Mouse (Mus musculus) cerebellum, adult 9-10 months (tissue): ENCODE data around the gene Sec23ip.

Experiments used
- DNase-seq: peaks from one replicate; pipeline ENCODE4 v3.0.0; 2022

The Sec23ip gene

DNA sequence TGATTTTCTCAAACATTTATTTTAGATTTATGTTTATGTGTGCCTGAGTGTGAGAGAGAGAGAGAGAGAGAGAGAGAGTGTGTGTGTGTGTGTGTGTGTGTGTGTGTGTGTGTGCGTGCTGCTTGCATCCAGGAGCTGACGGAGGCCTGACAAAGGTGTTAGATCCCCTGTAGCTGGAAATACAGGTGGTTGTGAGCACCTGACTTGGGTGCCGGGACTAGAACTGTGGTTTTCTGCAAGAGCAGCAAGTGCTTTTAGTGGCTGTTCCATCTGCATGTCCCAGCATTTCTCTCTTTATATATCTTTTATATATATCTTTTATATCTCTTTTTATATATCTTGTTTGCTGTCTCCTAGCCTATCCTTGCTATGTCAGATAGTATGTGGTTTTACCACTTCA is 37.1 kb downstream of the Sec23ip start:
- DNase-seq = no peak

DNA sequence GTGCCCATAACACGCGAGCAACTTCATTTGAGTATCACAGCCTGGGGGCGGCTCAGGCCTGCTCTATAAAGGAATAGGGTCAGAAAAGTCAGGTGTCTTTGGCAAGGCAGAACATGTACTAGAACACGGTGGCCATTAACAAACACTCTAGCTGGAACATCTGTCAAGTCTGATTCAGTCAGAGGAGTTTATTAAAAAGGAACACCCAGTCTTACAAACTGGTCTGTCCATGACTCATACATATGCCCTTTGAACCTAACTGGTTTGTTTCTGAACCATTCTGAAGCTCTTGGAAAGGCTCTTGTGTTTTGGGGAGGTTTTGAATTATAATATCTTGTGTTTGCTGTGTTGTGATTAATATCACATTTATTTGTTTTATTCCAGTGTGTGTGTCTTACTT is 45.3 kb downstream of the Sec23ip start:
- no peak for DNase-seq

DNA sequence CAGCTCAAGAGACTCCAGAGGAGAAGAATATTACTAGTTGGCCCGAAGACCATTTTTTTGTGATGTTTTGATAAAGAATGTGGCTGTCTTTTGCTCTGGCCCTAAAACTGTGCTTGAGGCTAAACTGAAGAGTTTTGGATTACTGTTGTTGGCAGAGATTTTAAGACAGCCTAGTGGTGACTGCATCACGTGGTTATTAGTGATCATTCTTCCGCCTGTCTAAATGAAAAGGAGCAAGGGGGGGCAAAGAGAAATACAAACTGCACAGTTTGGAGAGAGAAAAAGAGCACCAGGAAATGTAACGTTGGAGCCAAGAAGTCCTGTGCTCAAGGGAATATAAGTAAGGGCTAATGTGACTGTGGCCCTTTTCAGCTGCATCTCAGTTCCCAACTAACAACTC is 48.7 kb downstream of the Sec23ip start:
- DNase-seq = no peak

DNA sequence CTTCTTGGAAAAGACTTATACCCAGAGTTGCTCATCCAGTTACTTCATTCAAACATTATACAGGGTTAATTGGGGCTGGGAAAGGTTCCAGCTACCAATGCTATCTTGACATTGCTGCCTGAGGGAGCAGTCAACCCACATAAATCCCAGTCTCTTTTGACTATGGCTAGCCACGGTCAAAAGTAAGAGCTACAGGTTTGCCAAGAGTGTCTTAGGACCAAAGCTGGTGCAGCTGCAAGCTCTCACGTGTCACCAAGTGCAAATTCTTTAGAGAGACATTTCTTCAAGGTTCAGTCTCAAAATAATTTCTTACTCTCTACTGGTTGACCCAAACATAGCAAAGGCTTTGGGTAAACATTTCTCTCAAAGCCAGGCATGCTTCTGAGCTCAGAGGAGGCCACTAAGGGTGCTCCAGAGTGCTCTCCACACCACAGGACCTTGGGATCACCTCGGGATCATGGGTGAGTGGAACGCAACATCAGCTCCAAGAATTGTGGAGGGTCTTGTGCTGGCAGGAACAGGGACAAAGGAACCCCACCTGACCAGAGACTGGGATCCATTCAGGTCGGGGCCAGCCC is 80.3 kb downstream of the Sec23ip start:
- DNase-seq = no peak

DNA sequence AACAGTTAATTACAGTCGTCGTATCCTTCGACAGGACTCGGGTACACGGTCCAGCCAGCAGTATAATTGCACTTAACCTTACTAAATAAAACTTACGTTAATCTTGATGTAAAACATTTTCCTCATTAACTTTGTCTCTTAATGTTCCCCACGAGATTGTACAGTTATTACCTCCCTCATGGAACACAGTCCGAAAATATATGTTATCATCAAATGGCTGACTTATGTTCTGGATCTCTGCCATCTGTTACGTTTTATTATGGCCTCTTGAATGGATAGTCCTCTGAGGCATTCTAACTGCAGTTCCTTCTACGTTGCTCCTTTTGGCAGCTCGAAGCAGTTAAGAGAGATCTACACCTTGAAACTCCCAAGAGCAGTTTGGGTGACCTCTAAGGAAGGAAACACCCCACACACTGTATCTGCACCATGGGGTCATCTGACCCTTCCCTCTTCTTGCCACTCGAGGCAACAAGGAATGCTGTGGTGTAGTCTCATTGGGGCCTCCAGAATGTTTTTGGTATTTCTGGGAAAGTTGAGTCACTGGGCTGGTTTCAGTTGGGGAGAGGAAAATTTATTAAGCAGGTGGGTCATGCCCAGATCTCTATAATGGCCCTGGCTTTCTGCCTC is 87.8 kb downstream of the Sec23ip start:
- DNase-seq = no peak

DNA sequence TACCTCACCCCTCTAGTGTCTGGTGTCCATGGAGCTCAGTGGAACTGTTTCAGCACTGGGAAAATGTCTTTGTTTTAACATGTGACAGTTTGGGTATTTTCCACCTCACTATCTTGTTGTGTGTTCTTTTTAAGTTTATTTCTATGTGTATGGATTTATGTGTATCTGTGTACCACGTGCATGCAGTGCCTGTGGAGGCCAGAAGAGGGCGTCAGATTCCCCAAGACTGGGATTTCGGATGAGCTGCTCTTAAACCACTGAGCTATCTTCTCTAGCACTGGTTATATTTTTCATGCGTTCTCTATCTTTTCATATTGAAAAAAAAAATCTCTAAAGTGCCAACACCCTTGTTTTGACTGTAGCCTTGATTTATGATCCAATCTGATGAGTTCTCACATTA is 88.5 kb downstream of the Sec23ip start:
- DNase-seq = no peak
